Mouse (Mus musculus) small intestine, adult 2 months (tissue): ENCODE data around the gene Serpina6. TPM values are rescaled to one million over a fixed set of nuclear protein-coding genes. Genes with fewer than 3 reads are reported as not detected.
"Not testable (repeated sequence)": the region's sequence is repeated elsewhere in the genome, so short reads cannot be mapped to it uniquely, and the experiment has no call there.

Source experiments
- H3K27ac ChIP-seq: fragments of 200-500 bp; 2 replicates; pipeline ENCODE4 v1.5.1; 2012; ENCODE audit warnings: low read depth, low read length, control low read depth, inconsistent platforms; ENCODE audit not compliant: insufficient read depth
- H3K27me3 ChIP-seq: fragments of 200-500 bp; 2 replicates; pipeline ENCODE4 v1.6.1; 2012; ENCODE audit warnings: mild to moderate bottlenecking, moderate library complexity, low read length, inconsistent platforms; ENCODE audit not compliant: control insufficient read depth, insufficient read depth
- H3K36me3 ChIP-seq: fragments of 200-500 bp; 2 replicates; pipeline ENCODE4 v1.6.1; 2012; ENCODE audit warnings: mild to moderate bottlenecking, low read length, control low read depth, inconsistent platforms; ENCODE audit not compliant: control insufficient read depth, insufficient read depth
- H3K4me1 ChIP-seq: fragments of 200-500 bp; 2 replicates; pipeline ENCODE4 v1.6.1; 2012; ENCODE audit warnings: low read length, inconsistent platforms, mixed read lengths; ENCODE audit not compliant: control insufficient read depth, insufficient read depth, insufficient read length
- H3K4me3 ChIP-seq: fragments of 200-500 bp; 2 replicates; pipeline ENCODE4 v1.5.1; 2012; ENCODE audit warnings: low read depth, mild to moderate bottlenecking, control low read depth, inconsistent platforms, low read length, moderate library complexity
- CTCF ChIP-seq: fragments of 200-500 bp; IDR thresholded peaks from 2 replicates; pipeline ENCODE4 v1.5.1; 2012; ENCODE audit warnings: low read depth, mild to moderate bottlenecking, control low read depth, inconsistent platforms, low read length, moderate library complexity, mixed read lengths; ENCODE audit not compliant: insufficient replicate concordance, insufficient read length; ENCODE audit errors: extremely low read depth
- POLR2A ChIP-seq: fragments of 200-500 bp; IDR thresholded peaks from 2 replicates; pipeline ENCODE4 v1.6.1; 2012; ENCODE audit warnings: low read depth, mild to moderate bottlenecking, control low read depth, inconsistent platforms, low read length, moderate library complexity
- WGBS: fragments of 180-500 bp; shearing (Covaris S2); methylation state at CpG from one replicate; pipeline ENCODE4 v1.1.7; 2018; 5-methylcytosine and 5-hydroxymethylcytosine counted together
- polyA plus RNA-seq: library from polyadenylated mRNA; depleted of rRNA; stranded (reverse); fragments of >200 nt; gene quantifications from 2 replicates; pipeline ENCODE4 v1.2.3, GENCODE M21; 2012

Gene Serpina6
- polyA plus RNA-seq, 1 experiment, result not detected

- whole genome bisulfite sequencing, result 79% methylated on average over 3 of the region's 3 CpGs
- Histone ChIP-seq H3K27me3 (no peaks in the 10 kb centered on the region), H3K4me1 (peaks cover 41% of the 10 kb centered on the region), H3K27ac (no peak overlapping the region), H3K36me3 (no peaks in the 10 kb centered on the region), H3K4me3 (no peak overlapping the region)
- TF ChIP-seq CTCF (no peak), POLR2A (no peak)
Observed at GRCm38 (mm10) chr12:103686050-103686449, 29.0 kb upstream of the Serpina6 start.

GRCm38 (mm10) chr12:103685386-103685785 is 28.4 kb upstream of the Serpina6 start:
- peaks cover 38% of the 10 kb centered on the region for H3K4me1 ChIP-seq
- TF ChIP-seq POLR2A (no peak), CTCF (no peak)
- H3K4me3 ChIP-seq, result no peak overlapping the region
- 31% methylated on average over 3 of the region's 3 CpGs for WGBS
- no peak overlapping the region for H3K27ac ChIP-seq
- H3K27me3 ChIP-seq, result no peaks in the 10 kb centered on the region
- no peaks in the 10 kb centered on the region for H3K36me3 ChIP-seq

- Histone ChIP-seq H3K36me3 (no peaks in the 10 kb centered on the region), H3K4me1 (peaks cover 33% of the 10 kb centered on the region)
- 55% methylated on average over 4 of the region's 4 CpGs for WGBS
Observed at GRCm38 (mm10) chr12:103683775-103684174, 26.8 kb upstream of the Serpina6 start.

GRCm38 (mm10) chr12:103681739-103682138 is 24.7 kb upstream of the Serpina6 start:
- Histone ChIP-seq H3K4me1 (peaks cover 15% of the 10 kb centered on the region), H3K27ac (no peak overlapping the region), H3K4me3 (no peak overlapping the region), H3K27me3 (no peaks in the 10 kb centered on the region), H3K36me3 (no peaks in the 10 kb centered on the region)
- WGBS, result 24% methylated on average over 2 of the region's 2 CpGs
- TF ChIP-seq CTCF (no peak), POLR2A (no peak)

More at GRCm38 (mm10) chr12:103683775-103684174, 26.8 kb upstream of the Serpina6 start:
- no peak overlapping the region for H3K27ac ChIP-seq
- TF ChIP-seq CTCF, result no peak
- no peak for TF ChIP-seq POLR2A
- no peak overlapping the region for H3K4me3 ChIP-seq
- H3K27me3 ChIP-seq, result no peaks in the 10 kb centered on the region

GRCm38 (mm10) chr12:103681169-103681568 is 24.2 kb upstream of the Serpina6 start:
- no peak for TF ChIP-seq POLR2A
- TF ChIP-seq CTCF, result no peak
- H3K4me1 ChIP-seq, result peaks cover 12% of the 10 kb centered on the region

GRCm38 (mm10) chr12:103679853-103680252 is 22.8 kb upstream of the Serpina6 start:
- H3K27me3 ChIP-seq, H3K4me3 ChIP-seq, H3K27ac ChIP-seq, H3K4me1 ChIP-seq, H3K36me3 ChIP-seq: not testable (repeated sequence)
- WGBS, result 100% methylated on average over 1 of the region's 1 CpGs

More at GRCm38 (mm10) chr12:103681169-103681568, 24.2 kb upstream of the Serpina6 start:
- 66% methylated on average over 2 of the region's 2 CpGs for WGBS
- no peaks in the 10 kb centered on the region for H3K27me3 ChIP-seq
- H3K27ac ChIP-seq, result no peak overlapping the region
- no peaks in the 10 kb centered on the region for H3K36me3 ChIP-seq
- no peak overlapping the region for H3K4me3 ChIP-seq

GRCm38 (mm10) chr12:103676039-103676438 is 19.0 kb upstream of the Serpina6 start, which contains the start of gene Serpina16:
TSS of gene Serpina16 (minus strand) at chr12:103676139.
- H3K36me3 ChIP-seq, result no peaks in the 10 kb centered on the region
- no peak for TF ChIP-seq CTCF
- TF ChIP-seq POLR2A, result no peak
- WGBS, result 97% methylated on average over 1 of the region's 1 CpGs
- no peaks in the 10 kb centered on the region; the same call in 1 of the 2 replicates for H3K4me1 ChIP-seq
- H3K27me3 ChIP-seq, result no peaks in the 10 kb centered on the region
- H3K4me3 ChIP-seq, result no peak within 1 kb of the TSS
- H3K27ac ChIP-seq, result no peak within 1 kb of the TSS

GRCm38 (mm10) chr12:103673179-103673578 is 16.2 kb upstream of the Serpina6 start:
- 46% methylated on average over 2 of the region's 2 CpGs for WGBS
- Histone ChIP-seq H3K4me3 (no peak overlapping the region), H3K4me1 (peaks cover 8% of the 10 kb centered on the region; the same call in 1 of the 2 replicates), H3K36me3 (no peaks in the 10 kb centered on the region), H3K27me3 (no peaks in the 10 kb centered on the region), H3K27ac (no peak overlapping the region)
- TF ChIP-seq POLR2A (no peak), CTCF (no peak)
